Mouse (Mus musculus) ES-CJ7 (cell line): Measurements from ENCODE around the gene Nfatc4.

ENCODE experiments used
- DNase-seq: peaks from one replicate; pipeline ENCODE4 v3.0.0; 2011; ENCODE audit warnings: low read depth, low spot score

Nfatc4 gene

GRCm38 (mm10) chr14:55883149-55883661, 60.3 kb downstream of the Nfatc4 start:
- DNase-seq: no peak
